Mouse (Mus musculus) C2C12 (cell line): ENCODE results near the gene Ldah. TPM values are rescaled to one million over a fixed set of nuclear protein-coding genes. Genes with fewer than 3 reads are reported as not detected.

ENCODE experiments used
- H3K27me3 ChIP-seq: one replicate; pipeline ENCODE4 v1.6.1; 2011; ENCODE audit not compliant: control insufficient read depth, insufficient read depth, insufficient read length
- H3K36me3 ChIP-seq: one replicate; pipeline ENCODE4 v1.6.1; 2011; ENCODE audit not compliant: control insufficient read depth, insufficient read depth
- H3K4me3 ChIP-seq: one replicate; pipeline ENCODE4 v1.5.1; 2011; ENCODE audit warnings: mild to moderate bottlenecking, control low read depth; ENCODE audit not compliant: poor library complexity, insufficient read depth, severe bottlenecking
- H3K79me2 ChIP-seq: one replicate; pipeline ENCODE4 v1.6.1; 2011; ENCODE audit not compliant: control insufficient read depth, insufficient read depth
- H3K79me3 ChIP-seq: one replicate; pipeline ENCODE4 v1.6.1; 2011; ENCODE audit warnings: low read depth, control low read depth
- H3ac ChIP-seq: one replicate; pipeline ENCODE3; 2011; ENCODE audit warnings: low read depth; ENCODE audit not compliant: control insufficient read depth, insufficient read length
- CEBPB ChIP-seq: IDR thresholded peaks from one replicate; pipeline ENCODE4 v1.6.1; 2011; ENCODE audit warnings: low read depth, mild to moderate bottlenecking, control low read depth, moderate library complexity
- CTCF ChIP-seq: IDR thresholded peaks from one replicate; pipeline ENCODE4 v1.5.1; 2011; ENCODE audit not compliant: control insufficient read depth, insufficient read depth, insufficient read length
- FOSL1 ChIP-seq: IDR thresholded peaks from one replicate; pipeline ENCODE4 v1.8.0; 2011; ENCODE audit warnings: mild to moderate bottlenecking, low read length; ENCODE audit not compliant: poor library complexity, insufficient read depth, severe bottlenecking
- MAX ChIP-seq: IDR thresholded peaks from one replicate; pipeline ENCODE4 v1.6.1; 2011; ENCODE audit warnings: mild to moderate bottlenecking, control low read depth
- MYOD1 ChIP-seq: IDR thresholded peaks from one replicate; pipeline ENCODE4 v1.6.1; 2011; ENCODE audit warnings: low read depth; ENCODE audit not compliant: control insufficient read depth, insufficient read length
- MYOG ChIP-seq: IDR thresholded peaks from one replicate; pipeline ENCODE4 v1.6.1; 2011; ENCODE audit not compliant: control insufficient read depth, insufficient read length; ENCODE audit errors: extremely low read depth
- USF1 ChIP-seq: IDR thresholded peaks from one replicate; pipeline ENCODE4 v1.6.1; 2011; ENCODE audit warnings: low read depth, mild to moderate bottlenecking, control low read depth, moderate library complexity
- polyA plus RNA-seq: library from polyadenylated mRNA; unstranded; fragments of >200 nt; fragmentation: generic; extraction: Trizol; gene quantifications from one replicate; pipeline ENCODE4 v1.2.1, GENCODE M21; 2012; ENCODE audit warnings: missing spikeins

Ldah gene
- polyA plus RNA-seq, 1 experiment = 52.7 TPM

GRCm38 (mm10) chr12:8273471-8274171 is 65.7 kb downstream of the Ldah start:
- TF ChIP-seq USF1 (no peak), CTCF (no peak), MYOD1 (no peak), CEBPB (no peak), MYOG (no peak), MAX (no peak), FOSL1 (no peak)
- Histone ChIP-seq H3K27me3 (no peaks in the 10 kb centered on the region), H3K4me3 (no peak overlapping the region), H3K36me3 (peaks cover 32% of the 10 kb centered on the region), H3K79me2 (no peaks in the 10 kb centered on the region), H3K79me3 (no peaks in the 10 kb centered on the region), H3ac (no peak overlapping the region)

- TF ChIP-seq MYOD1 (no peak), CTCF (no peak), CEBPB (no peak), FOSL1 (no peak), USF1 (no peak), MYOG (no peak), MAX (no peak)
- Histone ChIP-seq H3K27me3 (no peaks in the 10 kb centered on the region), H3K36me3 (peaks cover 38% of the 10 kb centered on the region), H3ac (no peak overlapping the region), H3K4me3 (no peak overlapping the region), H3K79me2 (no peaks in the 10 kb centered on the region), H3K79me3 (no peaks in the 10 kb centered on the region)
Observed at GRCm38 (mm10) chr12:8275424-8275823, 67.5 kb downstream of the Ldah start.

- H3ac ChIP-seq = no peak overlapping the region
- H3K4me3 ChIP-seq = no peak overlapping the region
- no peaks in the 10 kb centered on the region for H3K79me3 ChIP-seq
- TF ChIP-seq USF1 (no peak), CTCF (no peak), MYOG (no peak), FOSL1 (no peak), CEBPB (no peak), MAX (no peak), MYOD1 (no peak)
- H3K79me2 ChIP-seq = no peaks in the 10 kb centered on the region
- H3K36me3 ChIP-seq = peaks cover 45% of the 10 kb centered on the region
- H3K27me3 ChIP-seq = no peaks in the 10 kb centered on the region
Observed at GRCm38 (mm10) chr12:8281225-8282017, 73.5 kb downstream of the Ldah start.

DNA sequence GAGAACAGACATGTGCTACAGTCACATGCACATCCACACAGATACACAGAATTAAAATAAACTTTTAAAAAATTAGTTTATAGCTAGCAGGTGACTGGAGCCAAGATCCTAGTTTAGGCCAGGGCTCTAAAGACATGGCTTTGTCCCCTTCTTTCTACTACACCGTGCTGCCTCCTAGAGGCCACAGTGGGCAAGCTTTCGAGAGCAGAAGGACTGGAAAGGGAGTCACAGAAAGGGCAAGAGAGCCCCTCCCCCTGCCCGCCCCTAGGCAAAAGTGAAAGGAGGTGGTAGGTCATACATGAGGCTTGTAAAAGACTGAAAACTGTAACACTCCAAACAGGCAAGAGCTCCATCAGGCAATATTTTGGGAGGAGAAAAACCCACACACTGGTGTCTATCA is 80.1 kb downstream of the Ldah start:
- H3K36me3 ChIP-seq = peaks cover 14% of the 10 kb centered on the region
- H3K27me3 ChIP-seq = no peaks in the 10 kb centered on the region
- no peak overlapping the region for H3ac ChIP-seq
- no peaks in the 10 kb centered on the region for H3K79me2 ChIP-seq
- no peaks in the 10 kb centered on the region for H3K79me3 ChIP-seq
- H3K4me3 ChIP-seq = no peak overlapping the region
- TF ChIP-seq MYOG (no peak), FOSL1 (no peak), MAX (no peak), USF1 (no peak), CTCF (no peak), MYOD1 (no peak), CEBPB (no peak)

DNA sequence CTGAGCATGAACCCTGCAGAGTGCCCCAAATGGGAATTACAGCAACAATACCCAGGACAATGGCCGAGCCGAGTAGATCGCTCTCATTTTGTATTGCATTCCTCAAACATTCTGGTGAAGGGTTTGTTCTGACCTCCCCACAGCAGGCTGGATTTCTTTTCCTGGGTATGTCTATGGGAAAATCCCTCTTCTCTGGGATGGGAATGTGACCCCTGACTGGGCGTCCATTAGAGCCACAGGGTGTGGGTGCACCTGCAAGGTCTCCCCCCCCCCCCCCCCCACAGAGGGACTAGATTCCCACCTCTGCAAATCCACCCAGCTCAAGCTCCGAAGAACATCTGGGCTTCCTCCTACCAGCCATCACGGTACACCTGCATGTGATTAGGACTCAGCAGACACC is 81.2 kb downstream of the Ldah start:
- Histone ChIP-seq H3K79me2 (no peaks in the 10 kb centered on the region), H3K79me3 (no peaks in the 10 kb centered on the region), H3K36me3 (peaks cover 6% of the 10 kb centered on the region), H3K27me3 (no peaks in the 10 kb centered on the region), H3K4me3 (no peak overlapping the region), H3ac (no peak overlapping the region)
- TF ChIP-seq USF1 (no peak), MAX (no peak), CTCF (no peak), MYOG (no peak)
